Mouse (Mus musculus): Measurements from ENCODE around the gene Klhl11.

GRCm38 (mm10) chr11:100426820-100427219 lies 45.7 kb downstream of the Klhl11 start:
- TF ChIP-seq CTCF (IDR thresholded peaks at IDR 0.05; ENCODE audit: extremely low read depth, insufficient read length, insufficient replicate concordance, low read depth, low read length): no peak
- TF ChIP-seq POLR2A (IDR thresholded peaks at IDR 0.05; ENCODE audit: low read depth, low read length): no peak
